Mouse (Mus musculus) forebrain, embryonic 11.5 days (tissue): ENCODE measurements around the gene Fah. TPM values are rescaled to one million over a fixed set of nuclear protein-coding genes. Genes with fewer than 3 reads are reported as not detected.

Source experiments
- ATAC-seq: fragments of 200-750 bp; cut with Nextera tagmentation; replicated peaks from 2 replicates; pipeline ENCODE4 v1.8.0; 2017; ENCODE audit warnings: moderate TSS enrichment; ENCODE audit not compliant: low FRiP score
- DNase-seq: peaks from one replicate; pipeline ENCODE4 v3.0.0-alpha.2; 2017; ENCODE audit warnings: low spot score
- H3K27ac ChIP-seq: fragments of 300-500 bp; sonication (generic); 2 replicates; pipeline ENCODE4 v1.5.1; 2014; ENCODE audit warnings: low read depth, low read length
- H3K27me3 ChIP-seq: fragments of 300-500 bp; sonication (generic); 2 replicates; pipeline ENCODE4 v1.6.1; 2014; ENCODE audit warnings: mild to moderate bottlenecking, low read length, mixed read lengths; ENCODE audit not compliant: control insufficient read depth, insufficient read depth
- H3K36me3 ChIP-seq: fragments of 300-500 bp; sonication (generic); 2 replicates; pipeline ENCODE4 v1.6.1; 2014; ENCODE audit warnings: mild to moderate bottlenecking, low read length, moderate library complexity, mixed read lengths; ENCODE audit not compliant: control insufficient read depth, insufficient read depth
- H3K4me1 ChIP-seq: fragments of 300-500 bp; sonication (generic); replicated peaks from 2 replicates; pipeline ENCODE4 v1.6.1; 2014; ENCODE audit warnings: low read length, mixed read lengths; ENCODE audit not compliant: control insufficient read depth, insufficient read depth
- H3K4me2 ChIP-seq: fragments of 300-500 bp; sonication (generic); 2 replicates; pipeline ENCODE4 v1.6.1; 2014; ENCODE audit warnings: low read depth, mild to moderate bottlenecking, low read length, moderate library complexity, mixed read lengths; ENCODE audit not compliant: severe bottlenecking
- H3K4me3 ChIP-seq: fragments of 300-500 bp; sonication (generic); 2 replicates; pipeline ENCODE4 v1.5.1; 2014; ENCODE audit warnings: low read depth, low read length
- H3K9ac ChIP-seq: fragments of 300-500 bp; sonication (generic); 2 replicates; pipeline ENCODE4 v1.6.1; 2014; ENCODE audit warnings: low read length
- H3K9me3 ChIP-seq: fragments of 300-500 bp; sonication (generic); 2 replicates; pipeline ENCODE4 v1.6.1; 2016; ENCODE audit warnings: low read length, mixed read lengths; ENCODE audit not compliant: control insufficient read depth
- WGBS: fragments of 180-500 bp; shearing (Covaris S2); extraction: QIAGEN DNeasy Blood & Tissue Kit; methylation state at CpG from one replicate; pipeline ENCODE4 v1.1.7; 2014; 5-methylcytosine and 5-hydroxymethylcytosine counted together
- polyA plus RNA-seq: library from polyadenylated mRNA; unstranded; fragments of >200 nt; fragmentation: Nextera tagmentation; extraction: Ambion mirVana; gene quantifications from 2 replicates; pipeline ENCODE4 v1.2.1, GENCODE M21; 2014

The Fah gene
- polyA plus RNA-seq, 1 experiment from 2014 or later: 2.6 TPM

GRCm38 (mm10) chr7:84566200-84566599 is 40.3 kb downstream of the Fah start:
- Histone ChIP-seq H3K36me3 (no peaks in the 10 kb centered on the region), H3K27me3 (no peaks in the 10 kb centered on the region), H3K4me3 (no peak overlapping the region), H3K9ac (no peak overlapping the region), H3K27ac (no peak overlapping the region), H3K9me3 (no peaks in the 10 kb centered on the region), H3K4me2 (no peak overlapping the region), H3K4me1 (no peaks in the 10 kb centered on the region)
- 83% methylated on average over 6 of the region's 6 CpGs for WGBS
- DNase-seq (no peak), ATAC-seq (no peak)

GRCm38 (mm10) chr7:84564236-84564635 is 42.3 kb downstream of the Fah start:
- Histone ChIP-seq H3K4me2 (no peak overlapping the region), H3K27ac (no peak overlapping the region)
- 83% methylated on average over 3 of the region's 3 CpGs for WGBS

GRCm38 (mm10) chr7:84560500-84560899 is 46.0 kb downstream of the Fah start:
- no peak overlapping the region for H3K27ac ChIP-seq
- H3K4me1 ChIP-seq: no peaks in the 10 kb centered on the region
- no peak for ATAC-seq
- H3K9me3 ChIP-seq: no peaks in the 10 kb centered on the region
- H3K27me3 ChIP-seq: no peaks in the 10 kb centered on the region
- 97% methylated on average over 1 of the region's 1 CpGs for WGBS
- H3K9ac ChIP-seq: no peak overlapping the region
- H3K4me2 ChIP-seq: no peak overlapping the region
- no peaks in the 10 kb centered on the region for H3K36me3 ChIP-seq
- DNase-seq: no peak
- no peak overlapping the region for H3K4me3 ChIP-seq

More at GRCm38 (mm10) chr7:84564236-84564635, 42.3 kb downstream of the Fah start:
- Histone ChIP-seq H3K9me3 (no peaks in the 10 kb centered on the region), H3K27me3 (no peaks in the 10 kb centered on the region), H3K4me1 (no peaks in the 10 kb centered on the region), H3K36me3 (no peaks in the 10 kb centered on the region), H3K4me3 (no peak overlapping the region), H3K9ac (no peak overlapping the region)
- ATAC-seq (no peak), DNase-seq (no peak)

- WGBS: 79% methylated on average over 3 of the region's 3 CpGs
Measured at GRCm38 (mm10) chr7:84557332-84557731, 49.2 kb downstream of the Fah start.

GRCm38 (mm10) chr7:84555294-84555693 is 51.2 kb downstream of the Fah start:
- no peaks in the 10 kb centered on the region for H3K9me3 ChIP-seq
- ATAC-seq (no peak), DNase-seq (no peak)
- no peak overlapping the region for H3K4me3 ChIP-seq
- no peaks in the 10 kb centered on the region for H3K4me1 ChIP-seq
- H3K4me2 ChIP-seq: no peak overlapping the region
- no peak overlapping the region for H3K9ac ChIP-seq
- H3K27me3 ChIP-seq: no peaks in the 10 kb centered on the region
- H3K36me3 ChIP-seq: no peaks in the 10 kb centered on the region
- 76% methylated on average over 3 of the region's 3 CpGs for WGBS
- no peak overlapping the region for H3K27ac ChIP-seq

More at GRCm38 (mm10) chr7:84557332-84557731, 49.2 kb downstream of the Fah start:
- no peak for DNase-seq
- ATAC-seq: no peak
- no peaks in the 10 kb centered on the region for H3K9me3 ChIP-seq
- H3K36me3 ChIP-seq: no peaks in the 10 kb centered on the region
- no peak overlapping the region for H3K4me2 ChIP-seq
- H3K4me3 ChIP-seq: no peak overlapping the region
- H3K9ac ChIP-seq: no peak overlapping the region
- no peaks in the 10 kb centered on the region for H3K4me1 ChIP-seq
- no peaks in the 10 kb centered on the region for H3K27me3 ChIP-seq
- H3K27ac ChIP-seq: no peak overlapping the region

GRCm38 (mm10) chr7:84551472-84551871 is 55.0 kb downstream of the Fah start:
- DNase-seq (no peak), ATAC-seq (no peak)
- Histone ChIP-seq H3K36me3 (no peaks in the 10 kb centered on the region), H3K27ac (no peak overlapping the region), H3K4me2 (no peak overlapping the region), H3K27me3 (no peaks in the 10 kb centered on the region), H3K9me3 (no peaks in the 10 kb centered on the region), H3K9ac (no peak overlapping the region), H3K4me3 (no peak overlapping the region), H3K4me1 (no peaks in the 10 kb centered on the region)
- 87% methylated on average over 2 of the region's 2 CpGs for WGBS

- Histone ChIP-seq H3K36me3 (no peaks in the 10 kb centered on the region), H3K9ac (no peak overlapping the region), H3K4me2 (no peak overlapping the region), H3K9me3 (no peaks in the 10 kb centered on the region), H3K27ac (no peak overlapping the region), H3K27me3 (no peaks in the 10 kb centered on the region), H3K4me3 (no peak overlapping the region), H3K4me1 (no peaks in the 10 kb centered on the region)
- ATAC-seq: no peak
- WGBS: 86% methylated on average over 4 of the region's 4 CpGs
- no peak for DNase-seq
Measured at GRCm38 (mm10) chr7:84546667-84547066, 59.9 kb downstream of the Fah start.

- Histone ChIP-seq H3K4me2 (no peak overlapping the region), H3K4me1 (no peaks in the 10 kb centered on the region), H3K27ac (no peak overlapping the region), H3K36me3 (no peaks in the 10 kb centered on the region), H3K9ac (no peak overlapping the region), H3K9me3 (no peaks in the 10 kb centered on the region), H3K27me3 (no peaks in the 10 kb centered on the region), H3K4me3 (no peak overlapping the region)
- no peak for DNase-seq
- ATAC-seq: no peak
- WGBS: 85% methylated on average over 4 of the region's 4 CpGs
Measured at GRCm38 (mm10) chr7:84544946-84545345, 61.6 kb downstream of the Fah start.
